Mouse (Mus musculus): Measurements from ENCODE around the gene Cpeb4. TPM values are rescaled to one million over a fixed set of nuclear protein-coding genes. Genes with fewer than 3 reads are reported as not detected.

The Cpeb4 gene
- polyA plus RNA-seq, 1 experiment = 4.9 TPM

- TF ChIP-seq CTCF (IDR thresholded peaks at IDR 0.05; ENCODE audit: extremely low read depth, insufficient read length, insufficient replicate concordance, low read depth, low read length) = no peak
- no peak for TF ChIP-seq POLR2A (IDR thresholded peaks at IDR 0.05; ENCODE audit: low read depth, low read length)
- Histone ChIP-seq H3K4me1 (ENCODE audit: control insufficient read depth, insufficient read depth, insufficient read length, low read length) (peaks cover 28% of the 10 kb centered on the region), H3K27me3 (ENCODE audit: control insufficient read depth, insufficient read depth, low read length) (no peaks in the 10 kb centered on the region), H3K27ac (ENCODE audit: insufficient read depth, low read depth, low read length) (no peak overlapping the region), H3K36me3 (ENCODE audit: control insufficient read depth, insufficient read depth, low read length) (no peaks in the 10 kb centered on the region), H3K4me3 (ENCODE audit: low read depth, low read length) (no peak overlapping the region)
- 39% methylated on average over 10 of the region's 10 CpGs for WGBS
Observed at GRCm38 (mm10) chr11:31830213-31831151, 41.5 kb upstream of the Cpeb4 start.

DNA sequence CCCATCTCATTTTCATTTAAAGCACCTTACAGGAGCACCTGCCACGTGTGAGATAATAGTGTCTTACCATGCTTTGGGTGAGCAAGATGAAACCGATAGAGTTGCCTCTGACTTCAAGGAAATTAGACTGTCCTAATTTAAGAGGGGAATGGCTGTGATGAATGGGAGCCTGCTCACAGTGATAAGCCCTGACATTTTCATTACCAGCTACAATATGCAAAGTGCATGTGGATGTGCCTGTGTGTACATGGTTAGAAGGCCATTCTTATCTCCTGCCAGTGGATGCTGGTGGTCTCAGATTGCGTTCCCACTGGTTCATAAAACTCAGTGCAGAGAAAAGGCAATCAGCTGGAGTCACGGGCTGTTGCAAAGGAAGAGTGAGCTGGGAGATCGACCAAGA, 40.6 kb upstream of the Cpeb4 start:
- Histone ChIP-seq H3K27ac (ENCODE audit: insufficient read depth, low read depth, low read length) (no peak overlapping the region), H3K4me1 (ENCODE audit: control insufficient read depth, insufficient read depth, insufficient read length, low read length) (peaks cover 26% of the 10 kb centered on the region), H3K36me3 (ENCODE audit: control insufficient read depth, insufficient read depth, low read length) (no peaks in the 10 kb centered on the region), H3K27me3 (ENCODE audit: control insufficient read depth, insufficient read depth, low read length) (no peaks in the 10 kb centered on the region), H3K4me3 (ENCODE audit: low read depth, low read length) (no peak overlapping the region)
- WGBS = 79% methylated on average over 5 of the region's 5 CpGs
- TF ChIP-seq CTCF (IDR thresholded peaks at IDR 0.05; ENCODE audit: extremely low read depth, insufficient read length, insufficient replicate concordance, low read depth, low read length) (no peak), POLR2A (IDR thresholded peaks at IDR 0.05; ENCODE audit: low read depth, low read length) (no peak)

- TF ChIP-seq POLR2A (IDR thresholded peaks at IDR 0.05; ENCODE audit: low read depth, low read length) (no peak), CTCF (IDR thresholded peaks at IDR 0.05; ENCODE audit: extremely low read depth, insufficient read length, insufficient replicate concordance, low read depth, low read length) (no peak)
- no peaks in the 10 kb centered on the region for H3K27me3 ChIP-seq (ENCODE audit: control insufficient read depth, insufficient read depth, low read length)
- no peaks in the 10 kb centered on the region for H3K36me3 ChIP-seq (ENCODE audit: control insufficient read depth, insufficient read depth, low read length)
- peaks cover 26% of the 10 kb centered on the region for H3K4me1 ChIP-seq (ENCODE audit: control insufficient read depth, insufficient read depth, insufficient read length, low read length)
- H3K27ac ChIP-seq (ENCODE audit: insufficient read depth, low read depth, low read length) = no peak overlapping the region
- 61% methylated on average over 5 of the region's 5 CpGs for WGBS
- no peak overlapping the region for H3K4me3 ChIP-seq (ENCODE audit: low read depth, low read length)
Observed at GRCm38 (mm10) chr11:31831983-31832382, 40.0 kb upstream of the Cpeb4 start.

DNA sequence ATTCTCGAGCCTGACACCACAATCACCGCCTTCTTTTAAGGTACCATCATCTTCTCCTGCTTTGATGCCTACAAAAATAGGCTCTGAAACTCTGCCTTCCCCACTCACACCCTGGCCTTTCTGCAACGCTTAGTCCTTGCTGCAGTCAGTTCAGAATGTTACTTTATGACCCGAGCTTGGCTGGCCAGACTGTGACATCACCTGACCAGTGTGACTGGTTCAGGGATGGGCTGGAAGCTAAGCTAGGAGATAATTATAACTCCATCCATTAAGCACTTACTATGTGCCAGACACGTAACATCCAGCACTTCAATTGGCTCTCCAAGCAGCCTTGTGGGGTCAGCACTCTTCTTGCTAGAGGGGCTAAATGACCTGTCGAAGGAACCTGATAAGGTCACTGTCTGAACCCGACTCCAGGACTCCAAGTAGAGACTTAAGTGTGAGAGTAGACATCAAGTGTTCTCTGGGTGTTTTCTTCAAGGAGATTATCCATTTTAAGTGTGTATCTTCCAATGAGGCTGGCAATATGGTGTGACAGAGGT, 39.5 kb upstream of the Cpeb4 start:
- no peak overlapping the region for H3K27ac ChIP-seq (ENCODE audit: insufficient read depth, low read depth, low read length)

GRCm38 (mm10) chr11:31833506-31833905, 38.5 kb upstream of the Cpeb4 start:
- TF ChIP-seq CTCF (IDR thresholded peaks at IDR 0.05; ENCODE audit: extremely low read depth, insufficient read length, insufficient replicate concordance, low read depth, low read length) (no peak), POLR2A (IDR thresholded peaks at IDR 0.05; ENCODE audit: low read depth, low read length) (no peak)
- H3K27me3 ChIP-seq (ENCODE audit: control insufficient read depth, insufficient read depth, low read length) = no peaks in the 10 kb centered on the region
- H3K36me3 ChIP-seq (ENCODE audit: control insufficient read depth, insufficient read depth, low read length) = no peaks in the 10 kb centered on the region
- H3K27ac ChIP-seq (ENCODE audit: insufficient read depth, low read depth, low read length) = no peak overlapping the region
- H3K4me3 ChIP-seq (ENCODE audit: low read depth, low read length) = no peak overlapping the region
- WGBS = 73% methylated on average over 2 of the region's 2 CpGs
- H3K4me1 ChIP-seq (ENCODE audit: control insufficient read depth, insufficient read depth, insufficient read length, low read length) = peaks cover 26% of the 10 kb centered on the region

More for the DNA sequence above, 39.5 kb upstream of the Cpeb4 start:
- Histone ChIP-seq H3K27me3 (ENCODE audit: control insufficient read depth, insufficient read depth, low read length) (no peaks in the 10 kb centered on the region), H3K36me3 (ENCODE audit: control insufficient read depth, insufficient read depth, low read length) (no peaks in the 10 kb centered on the region), H3K4me1 (ENCODE audit: control insufficient read depth, insufficient read depth, insufficient read length, low read length) (peaks cover 26% of the 10 kb centered on the region), H3K4me3 (ENCODE audit: low read depth, low read length) (no peak overlapping the region)
- TF ChIP-seq CTCF (IDR thresholded peaks at IDR 0.05; ENCODE audit: extremely low read depth, insufficient read length, insufficient replicate concordance, low read depth, low read length) = no peak
- no peak for TF ChIP-seq POLR2A (IDR thresholded peaks at IDR 0.05; ENCODE audit: low read depth, low read length)
- 74% methylated on average over 7 of the region's 7 CpGs for WGBS

DNA sequence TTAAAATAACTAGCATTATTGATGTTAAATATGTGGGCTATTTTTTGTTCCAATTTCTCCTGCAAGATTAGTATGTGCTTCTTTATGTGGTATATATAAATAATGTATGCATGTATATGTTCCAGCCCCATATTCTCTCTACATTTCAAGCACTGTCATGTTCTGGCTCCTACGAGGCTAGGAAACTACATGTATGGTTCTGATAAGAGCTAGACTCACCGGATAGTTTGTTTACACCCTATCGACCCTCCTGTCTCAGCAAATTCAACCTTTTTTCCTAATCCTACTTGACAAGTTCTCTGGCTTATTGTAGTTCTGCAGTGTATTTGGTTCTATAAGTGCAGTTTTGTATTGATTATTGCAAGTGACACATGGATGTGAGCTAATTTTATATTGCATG, 36.7 kb upstream of the Cpeb4 start:
- Histone ChIP-seq H3K4me1 (ENCODE audit: control insufficient read depth, insufficient read depth, insufficient read length, low read length) (peaks cover 26% of the 10 kb centered on the region; the same call in 1 of the 2 replicates), H3K4me3 (ENCODE audit: low read depth, low read length) (no peak overlapping the region), H3K36me3 (ENCODE audit: control insufficient read depth, insufficient read depth, low read length) (no peaks in the 10 kb centered on the region), H3K27ac (ENCODE audit: insufficient read depth, low read depth, low read length) (no peak overlapping the region), H3K27me3 (ENCODE audit: control insufficient read depth, insufficient read depth, low read length) (no peaks in the 10 kb centered on the region)
- WGBS = 73% methylated on average over 3 of the region's 3 CpGs
- TF ChIP-seq CTCF (IDR thresholded peaks at IDR 0.05; ENCODE audit: extremely low read depth, insufficient read length, insufficient replicate concordance, low read depth, low read length) = no peak
- TF ChIP-seq POLR2A (IDR thresholded peaks at IDR 0.05; ENCODE audit: low read depth, low read length) = no peak

DNA sequence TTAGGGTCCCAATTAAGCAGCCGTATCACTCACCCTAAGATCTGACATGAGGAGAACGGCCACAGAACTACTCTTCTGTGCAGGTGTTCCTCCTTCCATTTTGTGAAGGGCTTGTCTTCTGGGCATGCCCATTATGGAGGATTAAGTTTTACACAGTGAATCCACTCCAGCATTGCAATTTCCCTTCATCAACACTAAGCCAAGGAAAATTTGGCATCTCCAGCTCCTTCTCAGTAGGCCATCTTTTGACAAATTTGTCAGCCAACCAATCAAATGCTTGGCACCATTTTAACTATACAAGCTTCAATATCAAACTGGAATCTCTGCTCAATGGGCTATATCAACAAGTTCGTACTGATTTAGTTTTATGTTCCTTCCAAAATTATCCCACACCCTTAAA, 34.8 kb upstream of the Cpeb4 start:
- H3K4me3 ChIP-seq (ENCODE audit: low read depth, low read length) = no peak overlapping the region
- 94% methylated on average over 3 of the region's 3 CpGs for WGBS
- peaks cover 27% of the 10 kb centered on the region; the same call in 1 of the 2 replicates for H3K4me1 ChIP-seq (ENCODE audit: control insufficient read depth, insufficient read depth, insufficient read length, low read length)
- TF ChIP-seq POLR2A (IDR thresholded peaks at IDR 0.05; ENCODE audit: low read depth, low read length) = no peak
- no peak for TF ChIP-seq CTCF (IDR thresholded peaks at IDR 0.05; ENCODE audit: extremely low read depth, insufficient read length, insufficient replicate concordance, low read depth, low read length)
- H3K36me3 ChIP-seq (ENCODE audit: control insufficient read depth, insufficient read depth, low read length) = no peaks in the 10 kb centered on the region
- H3K27ac ChIP-seq (ENCODE audit: insufficient read depth, low read depth, low read length) = no peak overlapping the region
- no peaks in the 10 kb centered on the region for H3K27me3 ChIP-seq (ENCODE audit: control insufficient read depth, insufficient read depth, low read length)
